Mouse (Mus musculus): ENCODE measurements around the gene Lepr. TPM values are rescaled to one million over a fixed set of nuclear protein-coding genes. Genes with fewer than 3 reads are reported as not detected.

Lepr gene
- polyA plus RNA-seq, 2 experiments: 0.31 to 0.57 TPM

- no peak for ATAC-seq (ENCODE audit: insufficient read depth)
- Histone ChIP-seq H3K4me1 (replicated peaks; ENCODE audit: control insufficient read depth in 2 of 2, insufficient read depth in 2 of 2, low read length in 1 of 2) (no peaks in the 10 kb centered on the region), H3K4me2 (ENCODE audit: low read depth) (no peak overlapping the region), H3K9ac (replicated peaks) (no peak overlapping the region), H3K4me3 (ENCODE audit: insufficient read depth in 1 of 2, low read depth in 2 of 2, low read length in 2 of 2) (no peak overlapping the region), H3K36me3 (replicated peaks; ENCODE audit: control insufficient read depth, insufficient read depth, low read depth) (no peaks in the 10 kb centered on the region), H3K27ac (no peak overlapping the region), H3K27me3 (ENCODE audit: control insufficient read depth, insufficient read depth, low read length) (no peaks in the 10 kb centered on the region), H3K9me3 (ENCODE audit: control insufficient read depth, low read length) (no peaks in the 10 kb centered on the region)
- DNase-seq (ENCODE audit: low read depth in 3 of 3, low spot score in 3 of 3): no peak
- WGBS (ENCODE audit: insufficient replicate concordance): 55% methylated on average over 5 of the region's 5 CpGs
- TF ChIP-seq CTCF (IDR thresholded peaks at IDR 0.05; ENCODE audit: low read depth): no peak
- TF ChIP-seq EP300 (IDR thresholded peaks at IDR 0.05; ENCODE audit: low read depth): no peak
Observed at GRCm38 (mm10) chr4:101689645-101690044, 27.6 kb upstream of the Lepr start.

GRCm38 (mm10) chr4:101692892-101693291 lies 24.3 kb upstream of the Lepr start:
- H3K9ac ChIP-seq (replicated peaks): no peak overlapping the region
- ATAC-seq (ENCODE audit: insufficient read depth): no peak
- no peak overlapping the region for H3K4me3 ChIP-seq (ENCODE audit: insufficient read depth in 1 of 2, low read depth in 2 of 2, low read length in 2 of 2)
- H3K4me2 ChIP-seq (ENCODE audit: low read depth): no peak overlapping the region
- no peak for DNase-seq (ENCODE audit: low read depth in 3 of 3, low spot score in 3 of 3)
- 51% methylated on average over 4 of the region's 4 CpGs for whole genome bisulfite sequencing (ENCODE audit: insufficient replicate concordance)
- no peak overlapping the region for H3K27ac ChIP-seq
- no peak for TF ChIP-seq CTCF (IDR thresholded peaks at IDR 0.05; ENCODE audit: low read depth)
- no peak for TF ChIP-seq EP300 (IDR thresholded peaks at IDR 0.05; ENCODE audit: low read depth)
- no peaks in the 10 kb centered on the region for H3K4me1 ChIP-seq (replicated peaks; ENCODE audit: control insufficient read depth in 2 of 2, insufficient read depth in 2 of 2, low read length in 1 of 2)
- no peaks in the 10 kb centered on the region for H3K9me3 ChIP-seq (ENCODE audit: control insufficient read depth, low read length)
- no peaks in the 10 kb centered on the region for H3K27me3 ChIP-seq (ENCODE audit: control insufficient read depth, insufficient read depth, low read length)
- H3K36me3 ChIP-seq (replicated peaks; ENCODE audit: control insufficient read depth, insufficient read depth, low read depth): no peaks in the 10 kb centered on the region

GRCm38 (mm10) chr4:101694529-101694928 lies 22.7 kb upstream of the Lepr start:
- DNase-seq (ENCODE audit: low read depth in 3 of 3, low spot score in 3 of 3): no peak
- H3K27ac ChIP-seq: no peak overlapping the region
- no peak for TF ChIP-seq CTCF (IDR thresholded peaks at IDR 0.05; ENCODE audit: low read depth)
- no peak for TF ChIP-seq EP300 (IDR thresholded peaks at IDR 0.05; ENCODE audit: low read depth)
- no peak overlapping the region for H3K9ac ChIP-seq (replicated peaks)
- no peak overlapping the region for H3K4me3 ChIP-seq (ENCODE audit: insufficient read depth in 1 of 2, low read depth in 2 of 2, low read length in 2 of 2)
- no peaks in the 10 kb centered on the region for H3K9me3 ChIP-seq (ENCODE audit: control insufficient read depth, low read length)
- H3K4me2 ChIP-seq (ENCODE audit: low read depth): no peak overlapping the region
- H3K36me3 ChIP-seq (replicated peaks; ENCODE audit: control insufficient read depth, insufficient read depth, low read depth): no peaks in the 10 kb centered on the region
- 45% methylated on average over 6 of the region's 6 CpGs for WGBS (ENCODE audit: insufficient replicate concordance)
- no peaks in the 10 kb centered on the region for H3K27me3 ChIP-seq (ENCODE audit: control insufficient read depth, insufficient read depth, low read length)
- no peak for ATAC-seq (ENCODE audit: insufficient read depth)
- no peaks in the 10 kb centered on the region for H3K4me1 ChIP-seq (replicated peaks; ENCODE audit: control insufficient read depth in 2 of 2, insufficient read depth in 2 of 2, low read length in 1 of 2)

GRCm38 (mm10) chr4:101697236-101697635 lies 20.0 kb upstream of the Lepr start:
- Histone ChIP-seq H3K27ac (no peak overlapping the region), H3K9ac (replicated peaks) (no peak overlapping the region), H3K27me3 (ENCODE audit: control insufficient read depth, insufficient read depth, low read length) (no peaks in the 10 kb centered on the region), H3K36me3 (replicated peaks; ENCODE audit: control insufficient read depth, insufficient read depth, low read depth) (no peaks in the 10 kb centered on the region), H3K4me1 (replicated peaks; ENCODE audit: control insufficient read depth in 2 of 2, insufficient read depth in 2 of 2, low read length in 1 of 2) (no peaks in the 10 kb centered on the region), H3K9me3 (ENCODE audit: control insufficient read depth, low read length) (no peaks in the 10 kb centered on the region), H3K4me2 (ENCODE audit: low read depth) (no peak overlapping the region), H3K4me3 (ENCODE audit: insufficient read depth in 1 of 2, low read depth in 2 of 2, low read length in 2 of 2) (no peak overlapping the region)
- no peak for TF ChIP-seq CTCF (IDR thresholded peaks at IDR 0.05; ENCODE audit: low read depth)
- TF ChIP-seq EP300 (IDR thresholded peaks at IDR 0.05; ENCODE audit: low read depth): no peak
- 58% methylated on average over 3 of the region's 3 CpGs for WGBS (ENCODE audit: insufficient replicate concordance)
- DNase-seq (ENCODE audit: low read depth in 3 of 3, low spot score in 3 of 3) (no peak), ATAC-seq (ENCODE audit: insufficient read depth) (no peak)

- H3K9me3 ChIP-seq (ENCODE audit: control insufficient read depth, low read length): no peaks in the 10 kb centered on the region
- ATAC-seq (ENCODE audit: insufficient read depth) (no peak), DNase-seq (ENCODE audit: low read depth in 3 of 3, low spot score in 3 of 3) (no peak)
- H3K27me3 ChIP-seq (ENCODE audit: control insufficient read depth, insufficient read depth, low read length): no peaks in the 10 kb centered on the region
- no peak for TF ChIP-seq EP300 (IDR thresholded peaks at IDR 0.05; ENCODE audit: low read depth)
- TF ChIP-seq CTCF (IDR thresholded peaks at IDR 0.05; ENCODE audit: low read depth): no peak
- H3K9ac ChIP-seq (replicated peaks): no peak overlapping the region
- no peaks in the 10 kb centered on the region for H3K4me1 ChIP-seq (replicated peaks; ENCODE audit: control insufficient read depth in 2 of 2, insufficient read depth in 2 of 2, low read length in 1 of 2)
- WGBS (ENCODE audit: insufficient replicate concordance): 62% methylated on average over 1 of the region's 1 CpGs
- no peak overlapping the region for H3K27ac ChIP-seq
- H3K4me2 ChIP-seq (ENCODE audit: low read depth): no peak overlapping the region
- H3K4me3 ChIP-seq (ENCODE audit: insufficient read depth in 1 of 2, low read depth in 2 of 2, low read length in 2 of 2): no peak overlapping the region
- H3K36me3 ChIP-seq (replicated peaks; ENCODE audit: control insufficient read depth, insufficient read depth, low read depth): no peaks in the 10 kb centered on the region
Observed at GRCm38 (mm10) chr4:101699423-101699822, 17.8 kb upstream of the Lepr start.
